Mouse (Mus musculus) liver (tissue): Measurements from ENCODE around the gene Relch.

ENCODE experiments used
- DNase-seq: peaks from one replicate; pipeline ENCODE4 v3.0.0-alpha.2; 2020; ENCODE audit warnings: mixed read lengths

The Relch gene

DNA sequence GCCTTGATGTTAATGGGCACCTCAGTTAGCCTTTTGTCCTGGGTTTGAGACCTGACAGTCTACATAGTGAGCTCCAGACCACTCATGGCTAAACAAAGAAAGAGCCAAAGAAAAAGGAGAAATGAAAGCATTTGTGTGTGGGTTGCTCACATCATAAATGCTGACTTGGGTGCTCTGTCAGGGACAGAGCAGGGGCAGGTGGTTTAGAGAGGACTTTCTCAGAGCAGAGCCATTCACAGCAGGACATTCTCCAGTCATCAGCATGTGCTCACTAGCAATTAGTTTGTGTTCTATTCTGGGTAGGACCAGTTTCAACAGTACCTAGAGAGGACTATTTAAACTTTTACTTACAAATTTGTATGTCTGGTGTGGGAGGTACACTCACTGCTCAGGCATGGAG is 137.6 kb downstream of the Relch start:
- no peak for DNase-seq

DNA sequence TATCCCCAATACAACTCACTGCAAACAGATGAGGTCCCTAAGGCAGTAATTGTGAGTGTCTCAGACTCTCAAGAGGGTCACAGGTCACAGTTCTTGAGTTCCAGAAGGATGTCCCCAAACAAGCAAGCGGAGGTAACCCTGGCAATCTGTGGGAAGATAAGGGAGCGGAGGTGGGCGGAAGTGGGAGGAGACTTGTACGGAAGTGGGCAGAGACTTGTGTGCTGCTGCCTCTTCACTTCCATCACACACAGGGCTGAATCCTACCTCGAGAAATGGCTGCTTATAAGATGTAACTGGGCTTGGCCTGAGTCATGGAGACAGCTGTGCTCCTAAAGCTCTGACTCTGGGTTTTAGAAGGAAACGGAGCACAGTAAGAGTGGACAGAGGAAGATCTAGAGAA is 139.3 kb downstream of the Relch start:
- DNase-seq, result peak; percentile 21

DNA sequence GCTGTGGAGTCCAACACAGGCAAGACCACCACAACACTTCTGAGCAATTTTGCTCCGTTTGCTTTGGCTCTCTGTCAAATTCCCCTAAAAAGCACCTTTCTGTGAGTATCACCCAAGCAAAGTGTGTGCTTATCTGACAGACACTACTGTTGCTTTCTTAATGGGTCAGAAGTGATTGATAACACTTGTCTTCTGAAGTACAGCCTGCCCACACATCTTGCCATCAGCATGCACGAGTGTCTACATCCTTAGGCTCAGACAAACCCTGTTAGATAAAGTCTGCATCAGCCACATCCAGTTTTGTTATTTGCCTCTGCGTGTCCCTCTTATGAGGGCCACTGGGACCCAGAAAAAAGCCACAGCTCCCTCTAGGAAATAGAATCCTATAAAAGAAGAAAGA is 140.6 kb downstream of the Relch start:
- DNase-seq, result no peak
